Mouse (Mus musculus): ENCODE data around the gene Ces3b.
"Not testable (repeated sequence)": the region's sequence is repeated elsewhere in the genome, so short reads cannot be mapped to it uniquely, and the experiment has no call there.

DNA sequence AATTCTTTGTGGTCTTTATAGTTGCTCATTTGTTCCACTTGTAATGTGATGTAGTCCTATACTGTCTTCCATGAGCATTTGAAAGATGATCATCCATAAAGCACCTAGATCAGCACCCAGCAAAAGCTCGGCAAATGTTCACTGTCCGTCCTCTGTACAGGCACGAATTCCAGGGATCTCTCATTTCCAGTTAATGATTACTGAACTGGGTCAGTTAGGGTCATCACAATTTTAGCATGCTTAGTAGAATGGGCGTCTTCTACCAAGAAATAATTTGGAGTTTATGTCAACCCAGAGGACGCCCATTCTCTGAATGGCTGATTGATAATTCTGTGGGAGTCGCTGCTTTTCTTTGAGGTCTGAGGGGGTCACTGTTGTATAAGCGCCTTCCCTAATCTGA lies 15.6 kb upstream of the Ces3b start:
- TF ChIP-seq GATA1 (IDR thresholded peaks at IDR 0.05; ENCODE audit: borderline replicate concordance, low read length); FLI1 (IDR thresholded peaks at IDR 0.05; ENCODE audit: low read length): not testable (repeated sequence)

Measured in megakaryocyte, embryonic 14.5 days (primary cell).